Mouse (Mus musculus) embryonic facial prominence, embryonic 12.5 days (tissue): ENCODE measurements around the gene Nrxn1. TPM values are rescaled to one million over a fixed set of nuclear protein-coding genes. Genes with fewer than 3 reads are reported as not detected.

Source experiments
- ATAC-seq: fragments of 200-750 bp; cut with Nextera tagmentation; 2 replicates; pipeline ENCODE4 v1.8.0; 2017; ENCODE audit not compliant: insufficient number of reproducible peaks, insufficient read depth, low FRiP score, low TSS enrichment
- H3K27ac ChIP-seq: fragments of 300-500 bp; sonication (generic); 2 replicates; pipeline ENCODE4 v1.5.1; 2016; ENCODE audit warnings: mild to moderate bottlenecking
- H3K27me3 ChIP-seq: fragments of 300-500 bp; sonication (generic); 2 replicates; pipeline ENCODE4 v1.6.1; 2016; ENCODE audit warnings: mild to moderate bottlenecking, moderate library complexity
- H3K36me3 ChIP-seq: fragments of 300-500 bp; sonication (generic); 2 replicates; pipeline ENCODE4 v1.6.1; 2016; ENCODE audit warnings: mild to moderate bottlenecking
- H3K4me1 ChIP-seq: fragments of 300-500 bp; sonication (generic); 2 replicates; pipeline ENCODE4 v1.6.1; 2016
- H3K4me2 ChIP-seq: fragments of 300-500 bp; sonication (generic); replicated peaks from 2 replicates; pipeline ENCODE4 v1.6.1; 2016; ENCODE audit warnings: mild to moderate bottlenecking, moderate library complexity
- H3K4me3 ChIP-seq: fragments of 300-500 bp; sonication (generic); 2 replicates; pipeline ENCODE4 v1.5.1; 2016; ENCODE audit warnings: mild to moderate bottlenecking
- H3K9ac ChIP-seq: fragments of 300-500 bp; sonication (generic); 2 replicates; pipeline ENCODE4 v1.6.1; 2016; ENCODE audit warnings: mild to moderate bottlenecking, moderate library complexity
- H3K9me3 ChIP-seq: fragments of 300-500 bp; sonication (generic); 2 replicates; pipeline ENCODE4 v1.6.1; 2016; ENCODE audit warnings: mild to moderate bottlenecking, moderate library complexity
- WGBS: fragments of 180-500 bp; shearing (Covaris S2); methylation state at CpG from one replicate; pipeline ENCODE4 v1.1.7; 2016; 5-methylcytosine and 5-hydroxymethylcytosine counted together
- polyA plus RNA-seq: library from polyadenylated mRNA; unstranded; fragments of >200 nt; fragmentation: Nextera tagmentation; extraction: Ambion mirVana; gene quantifications from 2 replicates; pipeline ENCODE4 v1.2.1, GENCODE M21; 2016

Gene Nrxn1
- 11.1 and 11.6 TPM in 2 replicates for polyA plus RNA-seq

DNA sequence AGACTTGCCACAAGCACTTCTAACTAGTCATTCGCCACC, at the start of gene Nrxn1:
Gene Nrxn1, minus strand, starts transcription at position 30 of the 39 bp plus-strand sequence.
- Histone ChIP-seq H3K27me3 (no peaks in the 10 kb centered on the region), H3K4me1 (no peaks in the 10 kb centered on the region), H3K27ac (no peak within 1 kb of the TSS), H3K36me3 (no peaks in the 10 kb centered on the region), H3K4me3 (peak within 1 kb of the TSS; percentile 26), H3K9ac (no peak within 1 kb of the TSS), H3K9me3 (peaks cover 4% of the 10 kb centered on the region), H3K4me2 (peak within 1 kb of the TSS; percentile 41)
- no peak for ATAC-seq
- 0% methylated on average over 1 of the region's 1 CpGs for WGBS

DNA sequence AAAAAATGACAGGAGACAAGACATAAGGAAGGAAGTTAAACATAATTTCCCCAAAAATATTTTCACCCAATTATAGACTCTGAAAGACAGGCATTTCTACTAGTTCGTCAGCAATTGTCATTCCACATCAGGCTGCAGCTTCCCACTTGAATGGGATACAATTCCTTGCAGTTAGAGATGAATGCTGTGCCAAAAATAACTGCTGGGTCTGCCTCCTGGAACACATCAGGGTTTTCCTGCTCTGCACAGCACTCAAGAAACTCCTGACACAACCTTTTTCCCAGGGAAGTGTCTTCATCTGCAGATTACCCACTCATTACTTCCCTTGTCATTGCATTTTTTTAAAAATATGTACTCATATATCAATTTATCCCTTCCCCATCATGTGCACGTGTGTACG, 44.0 kb upstream of the Nrxn1 start:
- H3K9ac ChIP-seq, result no peak overlapping the region
- no peaks in the 10 kb centered on the region for H3K9me3 ChIP-seq
- no peaks in the 10 kb centered on the region for H3K27me3 ChIP-seq
- no peaks in the 10 kb centered on the region for H3K36me3 ChIP-seq
- H3K4me1 ChIP-seq, result no peaks in the 10 kb centered on the region
- WGBS, result 73% methylated on average over 3 of the region's 3 CpGs
- no peak overlapping the region for H3K4me2 ChIP-seq
- no peak overlapping the region for H3K4me3 ChIP-seq
- no peak overlapping the region for H3K27ac ChIP-seq
- ATAC-seq, result no peak

DNA sequence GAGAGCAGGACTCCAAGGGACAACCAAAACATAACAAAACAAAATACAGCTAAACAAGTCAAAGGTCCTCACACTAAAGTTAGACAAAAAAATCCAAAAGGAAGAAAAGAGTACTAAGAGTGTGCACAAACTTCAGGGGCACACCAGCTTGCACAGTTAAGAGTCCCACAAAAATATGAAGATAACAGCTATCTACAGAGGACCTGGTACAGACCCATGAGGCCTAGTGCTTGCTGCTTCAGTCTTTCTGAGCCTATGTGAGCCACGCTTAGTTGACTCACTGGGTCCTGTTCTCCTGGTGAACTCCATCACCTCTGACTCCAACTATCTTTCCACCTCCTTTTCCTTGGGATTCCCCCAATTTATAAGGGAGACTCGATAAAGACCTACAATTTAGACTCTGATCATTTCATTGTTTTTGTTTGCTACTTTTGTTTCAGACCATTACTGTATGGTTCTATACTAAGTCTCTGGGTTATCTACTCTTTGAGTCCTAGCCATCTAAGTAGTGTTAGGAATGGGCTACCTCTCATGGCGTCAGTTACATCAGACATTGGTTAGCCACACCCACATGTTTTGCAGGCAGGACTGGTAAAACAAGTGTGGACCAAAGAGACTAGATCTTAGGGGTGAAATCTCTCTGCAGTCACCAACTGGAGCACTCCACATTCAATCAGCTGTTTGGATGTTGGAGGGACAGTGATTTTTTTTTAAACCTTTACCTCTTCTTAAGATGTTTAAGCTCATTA, 20.2 kb upstream of the Nrxn1 start:
- Histone ChIP-seq H3K4me3 (no peak overlapping the region), H3K4me1 (no peaks in the 10 kb centered on the region), H3K4me2 (no peak overlapping the region), H3K27ac (no peak overlapping the region), H3K9me3 (no peaks in the 10 kb centered on the region), H3K9ac (no peak overlapping the region), H3K36me3 (no peaks in the 10 kb centered on the region), H3K27me3 (no peaks in the 10 kb centered on the region)
- ATAC-seq, result no peak
- WGBS, result 82% methylated on average over 3 of the region's 3 CpGs

DNA sequence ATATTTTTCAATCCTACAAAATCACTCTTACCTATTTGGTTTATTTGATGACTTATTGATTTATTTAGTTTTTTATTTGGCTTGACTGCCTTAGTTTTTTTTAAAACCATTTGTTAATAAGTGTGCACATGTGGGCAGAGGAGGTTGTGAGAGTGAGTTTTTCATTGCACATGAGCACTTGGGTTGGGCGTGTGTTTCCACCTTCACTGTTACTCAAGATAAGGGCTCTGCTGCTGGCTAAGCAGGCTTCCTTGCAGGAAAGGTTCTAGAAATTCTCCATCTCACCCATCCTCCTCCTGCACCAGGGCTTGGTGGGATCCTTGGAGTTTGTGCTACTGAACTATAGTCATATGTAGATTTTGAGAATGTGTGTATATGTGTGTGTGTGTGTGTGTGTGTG, 19.2 kb upstream of the Nrxn1 start:
- Histone ChIP-seq H3K36me3 (no peaks in the 10 kb centered on the region), H3K27ac (no peak overlapping the region), H3K4me2 (no peak overlapping the region), H3K9ac (no peak overlapping the region), H3K27me3 (no peaks in the 10 kb centered on the region), H3K9me3 (no peaks in the 10 kb centered on the region), H3K4me3 (no peak overlapping the region), H3K4me1 (no peaks in the 10 kb centered on the region)
- ATAC-seq, result no peak
- WGBS, result 80% methylated on average over 1 of the region's 1 CpGs

DNA sequence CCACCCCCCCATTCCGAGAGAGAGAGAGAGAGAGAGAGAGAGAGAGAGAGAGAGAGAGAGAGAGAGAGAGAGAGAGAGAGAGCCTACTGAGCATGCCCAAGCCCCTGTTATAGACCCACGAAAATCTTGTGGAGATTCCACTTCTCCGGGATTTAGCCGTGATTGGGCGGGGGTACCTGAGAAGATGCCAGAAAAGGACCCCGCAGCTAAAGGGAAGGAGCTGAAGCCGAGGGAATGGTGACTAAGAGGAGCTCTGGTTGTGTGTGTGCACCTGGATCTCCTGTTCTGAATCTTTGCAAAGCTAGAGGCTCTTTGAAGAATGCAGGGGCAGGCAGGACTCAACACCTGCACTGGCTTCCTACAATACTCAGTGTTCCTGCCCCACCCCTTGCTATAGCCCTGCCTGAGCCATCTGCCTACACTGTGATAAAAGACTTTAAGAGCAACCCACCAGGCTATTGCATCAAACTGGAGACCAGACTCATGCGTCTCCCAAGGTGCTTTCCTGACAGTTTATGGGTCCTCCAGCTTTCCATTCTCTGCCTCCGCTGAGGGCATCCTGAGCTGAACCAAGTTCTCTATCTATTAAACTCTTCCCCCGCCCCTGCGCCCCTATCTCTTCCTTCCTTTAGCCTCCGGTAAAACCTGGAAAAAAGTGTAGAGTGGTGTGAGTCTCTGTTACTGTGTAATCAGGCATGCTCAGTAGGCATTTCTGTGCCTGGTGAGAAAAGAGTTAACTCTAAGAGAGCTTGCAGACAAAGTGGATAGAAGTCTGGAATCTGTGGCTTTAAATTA, 407 bp upstream of the Nrxn1 start:
- 34% methylated on average over 12 of the region's 12 CpGs for WGBS

DNA sequence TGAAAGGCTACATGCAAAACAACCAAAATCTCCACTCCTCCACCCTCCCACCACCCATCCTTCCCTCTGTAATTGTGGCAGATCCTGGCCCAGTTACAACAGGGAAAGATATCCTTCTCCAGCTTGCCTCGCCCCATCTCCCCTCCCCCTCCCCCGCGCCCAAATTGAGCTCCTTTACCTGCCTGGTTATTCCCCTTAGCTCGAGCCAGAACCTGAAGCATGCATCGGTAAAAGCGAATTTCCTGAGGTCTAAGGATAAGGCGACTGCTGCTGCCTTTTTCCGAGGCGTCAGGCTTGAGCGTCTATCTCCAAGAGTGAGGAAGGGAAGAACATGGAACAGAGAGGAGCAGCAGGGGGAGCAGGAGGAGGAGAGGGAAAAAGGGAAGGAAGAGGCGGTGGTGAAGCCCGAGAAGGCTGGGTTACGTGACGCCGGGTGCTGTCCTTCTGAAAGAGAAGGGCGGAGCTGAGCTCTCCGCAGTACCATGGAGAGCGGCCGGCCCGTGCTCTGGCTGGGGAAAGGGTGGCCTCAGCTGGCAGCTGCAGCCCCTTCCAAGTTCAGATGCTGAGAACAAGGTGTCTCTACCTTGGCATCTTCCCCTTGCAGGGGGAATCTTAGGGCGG, 340 bp downstream of the Nrxn1 start:
- Histone ChIP-seq H3K27ac (no peak overlapping the region), H3K4me3 (peak overlapping the region; percentile 26)
- under 1% methylated on average over 21 of the region's 21 CpGs for WGBS

More for the DNA sequence above, 407 bp upstream of the Nrxn1 start:
- no peak overlapping the region for H3K27ac ChIP-seq
- H3K9me3 ChIP-seq, result no peaks in the 10 kb centered on the region
- H3K4me1 ChIP-seq, result no peaks in the 10 kb centered on the region
- no peak overlapping the region for H3K4me3 ChIP-seq
- H3K27me3 ChIP-seq, result no peaks in the 10 kb centered on the region
- H3K9ac ChIP-seq, result no peak overlapping the region
- ATAC-seq, result no peak
- peak overlapping the region; percentile 41 for H3K4me2 ChIP-seq
- no peaks in the 10 kb centered on the region for H3K36me3 ChIP-seq

DNA sequence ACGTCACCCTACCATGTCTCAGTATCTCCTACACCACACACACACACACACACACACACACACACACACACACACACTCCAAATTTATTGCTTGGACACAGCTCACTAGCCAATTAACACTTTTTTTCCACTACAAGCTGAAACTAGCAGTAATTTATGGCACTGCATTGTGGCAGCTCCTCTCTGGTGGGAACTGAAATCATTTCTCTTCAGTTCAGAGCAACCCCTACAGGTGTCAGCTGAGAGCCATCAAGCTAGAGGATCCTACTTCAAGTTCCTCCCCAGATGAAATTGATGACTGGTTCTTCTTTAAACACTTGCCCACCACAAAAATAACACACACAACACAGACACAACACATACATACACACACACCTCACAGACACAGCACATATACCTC, 2.2 kb downstream of the Nrxn1 start:
- no peak overlapping the region for H3K4me2 ChIP-seq

More for the DNA sequence above, 340 bp downstream of the Nrxn1 start:
- Histone ChIP-seq H3K4me2 (peak overlapping the region; percentile 41), H3K27me3 (no peaks in the 10 kb centered on the region), H3K9ac (no peak overlapping the region), H3K36me3 (no peaks in the 10 kb centered on the region), H3K4me1 (no peaks in the 10 kb centered on the region), H3K9me3 (peaks cover 6% of the 10 kb centered on the region)
- peak; percentile 83; the same call in 1 of the 2 replicates for ATAC-seq

DNA sequence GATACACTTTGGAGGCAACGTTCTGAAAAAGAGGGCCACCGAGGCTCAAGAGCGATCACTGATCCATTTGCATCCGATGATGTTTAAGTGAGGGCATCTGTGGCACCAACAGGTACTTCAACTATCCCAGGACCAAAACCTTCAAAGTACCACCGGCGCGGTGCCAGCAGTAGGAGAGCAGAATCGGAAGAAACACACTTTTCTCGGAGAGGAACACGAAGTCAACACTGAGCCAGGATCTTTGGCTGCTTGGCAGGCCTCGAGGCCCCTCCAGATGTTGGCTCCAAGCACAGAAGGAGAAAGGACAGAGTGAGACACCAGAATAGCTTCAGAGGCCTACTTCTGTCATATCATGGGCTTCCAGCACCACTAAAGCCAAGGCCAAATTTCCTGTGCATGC, 3.9 kb downstream of the Nrxn1 start:
- peaks cover 6% of the 10 kb centered on the region for H3K9me3 ChIP-seq
- ATAC-seq, result no peak
- H3K4me1 ChIP-seq, result no peaks in the 10 kb centered on the region
- WGBS, result 86% methylated on average over 11 of the region's 11 CpGs
- no peaks in the 10 kb centered on the region for H3K27me3 ChIP-seq
- no peak overlapping the region for H3K4me3 ChIP-seq
- H3K36me3 ChIP-seq, result no peaks in the 10 kb centered on the region
- H3K27ac ChIP-seq, result no peak overlapping the region
- H3K4me2 ChIP-seq, result no peak overlapping the region
- no peak overlapping the region for H3K9ac ChIP-seq

More for the DNA sequence above, 2.2 kb downstream of the Nrxn1 start:
- Histone ChIP-seq H3K4me1 (no peaks in the 10 kb centered on the region), H3K9ac (no peak overlapping the region), H3K4me3 (no peak overlapping the region), H3K9me3 (peaks cover 6% of the 10 kb centered on the region), H3K27ac (no peak overlapping the region), H3K36me3 (no peaks in the 10 kb centered on the region), H3K27me3 (no peaks in the 10 kb centered on the region)
- ATAC-seq, result no peak
- WGBS, result 85% methylated on average over 1 of the region's 1 CpGs

DNA sequence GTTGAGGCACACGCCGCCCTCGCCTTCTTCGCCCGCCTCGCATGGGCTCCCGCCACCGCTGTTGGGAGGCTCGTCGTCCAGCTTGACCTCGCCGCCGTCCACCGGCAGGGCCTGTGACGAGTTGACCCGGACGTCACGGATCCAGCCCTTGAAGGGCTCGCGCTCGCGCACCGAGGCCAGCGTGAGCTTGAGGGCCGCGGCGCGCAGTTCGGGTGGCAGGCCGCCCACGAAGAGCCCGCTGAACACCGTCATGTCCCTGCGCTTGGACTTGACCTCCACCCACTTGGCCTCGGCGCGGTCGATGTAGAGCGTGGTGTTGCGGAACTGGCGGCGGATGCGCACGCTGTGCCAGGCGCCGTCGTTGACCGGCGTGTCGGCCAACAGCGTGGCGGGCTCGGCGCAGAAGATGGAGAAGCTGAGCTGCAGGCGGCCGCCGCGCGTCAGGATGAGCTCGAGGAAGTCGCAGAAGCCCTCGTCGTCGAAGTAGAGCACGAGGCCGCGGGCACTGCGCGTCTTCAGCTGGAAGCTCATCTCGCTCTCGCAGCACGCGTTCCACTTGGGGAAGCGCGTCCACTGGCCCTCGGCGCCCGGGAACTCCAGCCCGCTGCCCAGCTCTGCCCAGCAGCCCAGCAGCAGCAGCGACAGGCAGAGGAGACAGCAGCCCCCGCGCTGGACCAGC, 4.7 kb downstream of the Nrxn1 start:
- Histone ChIP-seq H3K4me1 (no peaks in the 10 kb centered on the region), H3K4me3 (no peak overlapping the region), H3K4me2 (0 out of 2 replicates have a peak overlapping the region, but pooled peaks have one; percentile 1), H3K9me3 (peaks cover 6% of the 10 kb centered on the region), H3K27ac (no peak overlapping the region), H3K9ac (no peak overlapping the region), H3K27me3 (no peaks in the 10 kb centered on the region), H3K36me3 (no peaks in the 10 kb centered on the region)
- no peak for ATAC-seq
- WGBS, result 72% methylated on average over 82 of the region's 82 CpGs

DNA sequence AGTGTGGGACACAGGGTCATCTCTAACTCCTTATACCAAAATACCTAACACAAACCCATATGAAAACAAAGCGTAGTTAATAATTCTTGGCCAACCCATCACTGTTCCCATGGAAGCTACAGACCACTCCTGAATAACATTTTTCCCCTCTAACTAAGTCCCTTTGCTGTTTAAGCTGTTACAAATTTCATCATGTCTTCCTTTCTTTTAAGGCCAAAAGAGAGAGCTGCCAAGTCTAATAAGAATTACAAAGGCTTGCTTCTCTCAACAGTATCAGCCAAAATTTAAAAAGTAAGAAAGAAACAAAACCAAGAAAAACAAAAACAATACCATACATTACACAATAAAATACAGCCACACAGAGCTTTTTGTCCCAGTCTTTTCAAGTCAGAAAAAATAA, 6.5 kb downstream of the Nrxn1 start:
- 94% methylated on average over 1 of the region's 1 CpGs for WGBS
- Histone ChIP-seq H3K9me3 (peaks cover 6% of the 10 kb centered on the region), H3K27ac (no peak overlapping the region), H3K27me3 (no peaks in the 10 kb centered on the region), H3K4me1 (no peaks in the 10 kb centered on the region), H3K9ac (no peak overlapping the region), H3K4me2 (no peak overlapping the region), H3K36me3 (no peaks in the 10 kb centered on the region), H3K4me3 (no peak overlapping the region)
- ATAC-seq, result no peak

DNA sequence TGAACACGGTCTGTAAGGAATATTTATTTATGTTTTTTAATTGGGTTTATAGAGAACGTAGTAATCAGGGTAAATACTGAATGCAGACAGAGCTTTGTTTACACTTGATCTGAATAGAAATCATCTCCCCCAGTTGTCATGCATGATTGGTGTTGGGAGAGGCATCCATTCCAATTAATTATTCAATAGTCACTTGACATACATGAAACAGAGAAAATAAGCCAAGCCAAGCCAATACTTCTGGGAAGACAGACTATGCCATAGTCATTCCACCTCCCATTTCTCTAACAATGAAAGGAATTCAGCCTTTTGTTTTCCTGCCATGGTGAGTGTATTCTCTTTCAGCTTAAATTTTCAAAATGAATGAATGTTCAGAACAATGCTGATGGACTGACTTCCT, 7.5 kb downstream of the Nrxn1 start:
- ATAC-seq, result no peak
- Histone ChIP-seq H3K36me3 (no peaks in the 10 kb centered on the region), H3K27me3 (no peaks in the 10 kb centered on the region), H3K9ac (no peak overlapping the region), H3K27ac (no peak overlapping the region), H3K4me2 (no peak overlapping the region), H3K9me3 (peaks cover 6% of the 10 kb centered on the region), H3K4me1 (no peaks in the 10 kb centered on the region), H3K4me3 (no peak overlapping the region)
- 81% methylated on average over 2 of the region's 2 CpGs for WGBS

DNA sequence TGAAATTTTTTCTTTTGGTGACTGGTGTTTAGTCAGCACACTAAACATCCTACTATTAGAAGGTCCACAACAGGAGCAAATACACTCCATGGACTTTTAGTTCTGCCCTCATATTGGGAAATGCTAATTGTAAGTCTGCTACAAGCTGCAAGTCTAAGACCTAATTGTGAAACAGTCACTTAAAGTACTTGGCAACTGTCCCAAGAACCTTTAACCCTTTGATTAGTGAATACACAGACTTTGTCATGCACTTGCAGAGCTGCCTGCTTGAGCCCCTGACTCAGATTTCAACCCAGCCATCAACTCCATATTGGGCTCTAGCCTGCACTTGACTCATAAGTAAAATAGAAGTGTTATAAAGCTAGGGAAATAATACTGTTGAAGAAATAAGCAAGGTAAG, 13.8 kb downstream of the Nrxn1 start:
- Histone ChIP-seq H3K27me3 (no peaks in the 10 kb centered on the region), H3K4me2 (no peak overlapping the region), H3K9ac (no peak overlapping the region), H3K27ac (no peak overlapping the region), H3K4me3 (no peak overlapping the region), H3K36me3 (no peaks in the 10 kb centered on the region), H3K9me3 (no peaks in the 10 kb centered on the region), H3K4me1 (no peaks in the 10 kb centered on the region)
- no peak for ATAC-seq
